Mouse (Mus musculus) small intestine, adult 10 weeks (tissue): ENCODE data around the gene Arid3c. TPM values are rescaled to one million over a fixed set of nuclear protein-coding genes. Genes with fewer than 3 reads are reported as not detected.

Experiments
- polyA plus RNA-seq: library from polyadenylated mRNA; stranded (reverse); fragments of 350-450 nt; fragmentation: Illumina TruSeq; extraction: RNeasy Lipid Tissue Mini Kit (QIAGEN cat#74804); gene quantifications from one replicate; pipeline ENCODE4 v1.2.3, GENCODE M21; 2014; ENCODE audit warnings: low replicate concordance

Gene Arid3c
- not detected for polyA plus RNA-seq

DNA sequence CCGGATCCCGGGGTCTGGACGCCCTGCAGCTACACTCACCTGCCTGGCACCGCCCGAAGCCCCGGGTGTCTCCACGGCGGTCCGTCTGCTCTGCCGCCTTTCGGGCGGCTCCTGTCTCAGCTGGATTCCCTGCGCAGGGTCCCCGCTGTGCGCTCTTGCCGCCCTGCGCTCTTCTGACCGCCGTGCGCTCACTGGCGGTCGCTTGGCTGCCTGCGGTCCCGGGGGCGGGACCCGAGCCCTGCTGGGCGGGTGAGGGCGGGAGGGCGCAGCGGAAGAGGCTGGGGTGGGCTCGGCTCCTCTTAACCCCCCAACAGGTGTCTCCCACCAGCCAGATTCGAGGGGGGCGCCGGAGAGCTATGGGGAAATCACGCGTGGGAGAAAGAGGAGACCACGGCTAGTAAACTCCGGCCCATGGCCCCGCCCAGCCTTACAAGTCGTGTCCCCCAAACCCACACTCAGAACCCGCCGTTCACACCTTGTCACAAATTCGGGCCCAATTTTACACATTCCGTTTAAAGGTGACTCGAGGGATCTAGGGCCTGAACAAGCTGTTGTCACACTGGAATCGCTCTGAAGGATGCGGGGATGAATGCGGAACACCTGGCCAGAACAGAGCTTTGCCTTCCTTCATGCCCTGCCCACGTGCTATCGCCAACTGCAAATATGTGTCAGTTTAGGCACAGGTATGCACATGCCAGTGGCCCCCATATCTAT lies at the start of gene Arid3c:
Gene Arid3c (minus strand): TSS at position 91 of the 714 bp plus-strand sequence.

DNA sequence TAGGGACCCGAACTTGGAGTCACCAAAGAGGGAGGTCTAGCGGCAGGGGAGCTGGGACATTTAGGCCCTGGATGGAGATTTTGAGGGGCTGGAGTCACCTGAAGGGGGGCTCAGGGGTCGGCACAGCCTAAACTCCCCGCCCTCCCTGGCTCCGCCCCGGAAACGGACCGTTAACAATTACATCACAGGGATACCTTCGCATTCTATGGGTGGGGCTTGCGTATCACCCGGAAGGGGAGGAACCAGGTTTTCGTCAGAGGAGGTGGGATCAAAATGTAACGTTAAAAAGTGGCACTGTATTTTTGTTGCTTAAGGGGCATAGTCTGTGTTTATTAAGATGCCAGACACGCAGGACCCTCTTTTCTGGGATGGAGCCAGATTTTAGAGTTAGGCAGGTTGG lies 43.1 kb upstream of the Arid3c start, which contains the start of gene Ccl27a:
Gene Ccl27a (minus strand): TSS at position 246 of the 400 bp plus-strand sequence.

DNA sequence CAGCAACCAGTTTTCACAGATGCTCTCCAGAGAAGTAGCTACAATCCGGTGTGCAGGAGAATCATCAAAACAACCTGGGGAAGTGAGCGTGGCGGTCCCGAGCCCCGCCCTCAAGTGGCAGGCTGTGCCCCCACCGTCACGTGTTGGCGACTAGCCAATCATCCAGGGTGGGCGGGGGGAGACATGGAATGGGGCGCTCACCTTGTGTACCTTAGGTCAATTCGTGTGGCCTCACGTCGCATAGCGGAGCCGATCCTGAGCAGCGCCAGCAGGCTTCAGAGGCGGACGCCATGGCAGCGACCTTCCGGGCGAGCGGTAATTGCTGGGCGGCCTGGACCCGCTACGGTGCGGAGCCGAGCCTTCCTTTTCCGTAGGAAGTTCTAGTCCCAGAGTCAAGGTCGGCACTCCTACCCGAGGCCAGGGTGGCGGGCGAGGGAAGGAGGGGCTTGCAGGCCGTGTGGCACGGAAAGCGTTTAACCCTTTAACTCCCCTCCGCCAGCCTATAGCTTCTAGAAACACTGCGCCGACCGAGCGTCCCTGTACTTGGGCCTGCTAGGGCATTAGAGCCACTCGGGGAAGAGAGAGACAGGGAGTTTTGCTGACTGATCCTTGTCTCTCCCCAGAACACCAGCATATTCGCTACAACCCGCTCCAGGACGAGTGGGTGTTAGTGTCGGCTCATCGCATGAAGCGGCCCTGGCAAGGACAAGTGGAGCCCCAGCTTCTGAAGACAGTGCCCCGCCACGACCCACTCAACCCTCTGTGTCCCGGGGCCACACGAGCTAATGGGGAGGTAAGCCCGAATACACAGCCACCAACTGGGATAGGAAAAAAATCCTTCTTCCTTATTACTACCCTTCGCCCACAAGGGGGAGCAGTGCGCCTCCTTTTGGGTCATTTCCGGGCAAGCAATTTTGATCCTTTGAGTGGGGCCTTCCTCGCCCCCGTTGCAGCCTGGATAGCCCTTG lies 24.7 kb upstream of the Arid3c start, which contains the start of gene Sigmar1:
Gene Sigmar1 (minus strand): TSS at position 820 of the 968 bp plus-strand sequence.

DNA sequence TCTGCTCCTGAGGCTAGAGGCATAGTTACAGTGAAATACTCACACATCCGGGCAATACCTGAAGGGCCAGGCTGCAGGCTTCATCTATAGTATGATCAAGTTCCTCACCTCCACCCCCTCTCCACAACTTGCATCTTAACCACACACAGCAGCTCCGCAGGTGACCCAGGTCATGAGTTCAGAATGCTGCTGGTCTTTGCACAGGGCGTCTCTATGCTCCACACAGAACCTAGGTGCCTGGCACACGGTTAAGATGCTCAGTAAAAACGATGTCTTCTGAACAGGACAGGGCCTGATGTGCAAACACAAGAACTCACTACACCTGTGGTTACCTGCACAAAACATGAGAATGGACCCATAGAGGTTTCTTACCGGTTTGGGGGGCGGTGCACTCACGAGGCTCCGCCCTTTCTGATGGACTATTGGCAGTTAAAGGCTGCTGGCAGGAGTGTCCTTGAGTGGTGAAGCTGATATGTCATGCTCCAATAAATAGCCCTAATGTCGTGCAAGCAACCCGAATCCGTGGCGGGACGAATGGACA lies 23.9 kb upstream of the Arid3c start, which contains the start of gene Galt:
Gene Galt (plus strand): TSS at position 432 of the 541 bp plus-strand sequence.

DNA sequence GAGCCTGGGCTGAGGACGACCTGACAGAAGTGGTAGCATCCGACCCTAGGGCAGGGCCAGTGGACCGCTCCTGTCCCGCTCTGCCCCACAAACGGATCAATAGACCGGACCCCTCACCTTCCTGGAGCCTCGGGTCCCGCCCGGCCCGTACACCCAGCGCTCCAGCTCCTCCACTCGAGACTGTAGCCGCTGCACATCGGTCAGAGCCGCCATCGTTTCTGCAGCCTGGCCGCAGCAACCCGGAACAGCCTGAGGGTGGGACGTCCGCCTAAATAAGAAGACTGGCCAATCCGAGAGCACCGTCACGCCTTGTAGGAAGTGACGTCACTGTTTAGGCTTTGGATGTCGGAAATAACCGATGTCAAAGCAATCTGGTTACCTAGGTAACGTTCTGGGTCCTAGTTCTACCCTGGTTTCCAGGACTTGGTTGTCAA lies 8.0 kb downstream of the Arid3c start, which contains the start of gene Dctn3:
Gene Dctn3 (minus strand): TSS at position 253 of the 434 bp plus-strand sequence.

DNA sequence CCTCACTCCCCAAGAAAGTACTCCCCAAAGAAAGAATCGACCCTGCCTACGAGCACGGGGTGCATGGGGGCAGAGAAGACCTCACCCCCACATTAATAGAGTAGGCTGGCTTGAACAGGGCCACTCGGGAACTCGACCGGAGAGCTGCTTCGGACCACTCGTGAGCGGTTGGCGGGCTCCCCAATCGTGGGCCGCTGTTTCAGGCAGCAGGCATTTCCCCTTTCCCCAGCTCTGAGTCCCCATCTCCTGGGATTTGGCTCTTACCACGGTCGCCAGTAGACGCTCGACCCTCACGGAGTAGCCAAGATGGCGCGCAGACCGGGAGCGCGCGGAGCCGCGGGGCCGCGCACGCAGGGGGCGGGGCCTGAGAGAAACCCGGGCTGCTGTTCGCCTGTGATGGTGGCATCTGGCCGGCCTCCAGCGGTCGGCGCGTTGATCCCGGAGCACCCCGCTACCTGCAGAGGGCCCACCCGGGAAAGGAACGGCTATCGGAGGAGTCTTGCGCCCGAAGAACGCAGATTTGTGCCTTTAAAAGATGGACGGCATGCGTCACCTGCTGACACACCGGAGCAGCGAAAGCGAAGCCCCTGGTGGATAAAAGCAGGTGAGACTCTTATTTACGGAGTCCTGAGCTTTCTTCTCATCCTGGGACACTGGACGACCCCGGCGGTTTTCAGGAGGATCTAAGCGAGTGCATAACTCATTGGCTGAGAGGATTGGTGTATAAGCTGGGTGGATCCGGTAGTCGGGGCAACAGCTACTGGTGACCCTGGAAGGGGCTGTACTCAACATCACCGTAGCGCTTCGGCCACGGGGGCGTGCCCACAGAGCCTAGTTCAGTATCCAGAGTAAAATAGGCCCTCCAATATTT lies 17.5 kb downstream of the Arid3c start, which contains the start of gene Rpp25l:
Gene Rpp25l (minus strand): TSS at position 338 of the 871 bp plus-strand sequence.

DNA sequence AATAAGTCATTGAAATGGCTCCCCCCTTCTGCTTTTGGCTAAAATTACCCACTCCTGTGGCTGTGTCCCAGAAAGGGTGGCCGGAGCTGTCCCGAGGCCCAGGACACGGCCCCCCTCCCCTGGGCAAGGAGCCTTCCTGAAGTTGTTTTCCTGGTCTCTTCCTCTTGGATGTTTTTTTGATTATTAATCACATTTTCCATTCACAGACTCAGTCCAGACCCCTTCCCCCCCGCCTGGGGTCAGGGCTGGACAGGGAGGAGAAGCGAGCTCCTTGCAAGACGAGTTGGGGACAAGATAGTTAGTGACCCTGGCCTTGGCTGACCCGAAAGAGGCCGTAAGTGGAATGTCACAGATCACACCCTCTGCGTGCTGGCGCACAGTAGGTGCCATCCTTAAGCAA lies 31.2 kb downstream of the Arid3c start, which contains the start of gene Il11ra1:
Gene Il11ra1 (plus strand): TSS at position 207 of the 400 bp plus-strand sequence.

DNA sequence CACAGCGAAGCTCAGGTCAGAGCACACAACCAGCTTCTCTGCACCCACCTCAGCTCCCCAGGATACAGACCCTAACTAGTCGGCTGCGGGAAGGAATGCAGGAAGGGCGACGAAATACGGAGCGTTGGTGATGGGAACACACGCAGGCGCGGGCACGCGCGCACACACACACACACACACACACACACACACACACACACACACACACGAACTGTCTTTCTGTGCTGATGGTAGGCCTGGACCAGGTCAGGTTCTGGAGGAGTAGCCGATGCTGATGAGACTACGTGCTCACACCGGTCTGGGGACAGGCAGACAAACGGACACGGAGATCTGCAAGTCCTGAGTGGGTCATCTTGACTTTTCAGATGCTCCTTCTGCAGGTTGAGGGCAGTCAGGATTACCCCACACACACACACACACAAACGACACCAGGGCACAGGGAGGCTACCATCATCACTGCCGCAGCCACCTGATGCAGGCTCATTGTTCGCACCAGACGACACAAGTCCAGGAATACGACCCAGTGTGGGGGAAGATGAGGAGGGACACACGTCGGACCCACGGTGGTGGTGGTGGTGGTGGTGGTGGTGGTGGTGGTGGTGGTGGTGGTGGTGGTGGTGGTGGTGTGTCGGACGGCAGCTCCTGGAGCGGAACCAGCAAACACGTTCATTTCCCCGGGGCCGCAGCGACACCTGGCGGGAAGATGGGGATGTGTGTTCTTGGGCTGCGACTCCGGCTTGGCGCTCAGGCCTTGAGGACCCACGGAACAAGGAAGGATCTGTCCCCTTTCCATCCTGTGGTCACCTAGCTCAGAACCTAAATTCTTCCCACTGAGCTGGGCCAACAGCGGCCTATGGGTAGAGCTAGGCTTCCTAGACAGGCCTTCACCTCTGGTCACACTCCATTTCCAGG lies 33.8 kb downstream of the Arid3c start, which contains the start of gene Cntfr:
Gene Cntfr (minus strand): TSS at position 160 of the 912 bp plus-strand sequence.

Other genes starting within 250 kb of the Arid3c start
- 2.0 TPM for gene AI464131, start 228.1 kb downstream of the Arid3c start, polyA plus RNA-seq
- gene 1110017D15Rik, start 213.8 kb downstream of the Arid3c start, polyA plus RNA-seq = not detected
- 0.59 TPM for gene Fam219a, start 161.6 kb downstream of the Arid3c start, polyA plus RNA-seq
- not detected for gene Dnaic1, start 161.4 kb downstream of the Arid3c start, polyA plus RNA-seq
- not detected for gene Enho, start 90.8 kb downstream of the Arid3c start, polyA plus RNA-seq
- not detected for gene Cntfr, start 34.1 kb downstream of the Arid3c start, polyA plus RNA-seq
- 3.2 TPM for gene Il11ra1, start 31.2 kb downstream of the Arid3c start, polyA plus RNA-seq
- not detected for gene Rpp25l, start 17.6 kb downstream of the Arid3c start, polyA plus RNA-seq
- 29.6 TPM for gene Dctn3, start 8.0 kb downstream of the Arid3c start, polyA plus RNA-seq
- 0.85 TPM for gene Galt, start 24.1 kb upstream of the Arid3c start, polyA plus RNA-seq
- 13.3 TPM for gene Sigmar1, start 25.0 kb upstream of the Arid3c start, polyA plus RNA-seq
- gene Ccl27a, start 43.1 kb upstream of the Arid3c start, polyA plus RNA-seq = 3.6 TPM
- gene Gm21541, start 172.5 kb upstream of the Arid3c start, polyA plus RNA-seq = not detected
- 0.71 TPM for gene Gm20878, start 210.4 kb upstream of the Arid3c start, polyA plus RNA-seq
- 0.11 TPM for gene Fam205a4, start 234.9 kb upstream of the Arid3c start, polyA plus RNA-seq